Mouse (Mus musculus) forebrain, embryonic 14.5 days (tissue): ENCODE results near the gene Crkl. TPM values are rescaled to one million over a fixed set of nuclear protein-coding genes. Genes with fewer than 3 reads are reported as not detected.

Experiments used
- ATAC-seq: fragments of 200-750 bp; cut with Nextera tagmentation; 2 replicates; pipeline ENCODE4 v1.8.0; 2017; ENCODE audit warnings: mild to moderate bottlenecking, moderate library complexity
- DNase-seq: peaks from one replicate; pipeline ENCODE4 v3.0.0-alpha.2; 2015; ENCODE audit warnings: low spot score
- H3K27ac ChIP-seq: fragments of 300-500 bp; sonication (generic); 2 replicates; pipeline ENCODE4 v1.5.1; 2014; ENCODE audit warnings: low read depth, mild to moderate bottlenecking, control low read depth, low read length, moderate library complexity
- H3K27me3 ChIP-seq: fragments of 300-500 bp; sonication (generic); replicated peaks from 2 replicates; pipeline ENCODE4 v1.6.1; 2014; ENCODE audit warnings: low read length, control low read depth, mixed read lengths; ENCODE audit not compliant: control insufficient read depth, insufficient read depth
- H3K36me3 ChIP-seq: fragments of 300-500 bp; sonication (generic); 2 replicates; pipeline ENCODE4 v1.6.1; 2014; ENCODE audit warnings: low read length, control low read depth; ENCODE audit not compliant: control insufficient read depth, insufficient read depth
- H3K4me1 ChIP-seq: fragments of 300-500 bp; sonication (generic); 2 replicates; pipeline ENCODE4 v1.6.1; 2014; ENCODE audit warnings: antibody characterized with exemption, low read length, control low read depth; ENCODE audit not compliant: control insufficient read depth, insufficient read depth
- H3K4me2 ChIP-seq: fragments of 300-500 bp; sonication (generic); 2 replicates; pipeline ENCODE4 v1.6.1; 2014; ENCODE audit warnings: mild to moderate bottlenecking, control low read depth, low read length
- H3K4me3 ChIP-seq: fragments of 300-500 bp; sonication (generic); 2 replicates; pipeline ENCODE4 v1.5.1; 2014; ENCODE audit warnings: low read depth, low read length, control low read depth
- H3K9ac ChIP-seq: fragments of 300-500 bp; sonication (generic); 2 replicates; pipeline ENCODE4 v1.6.1; 2014; ENCODE audit warnings: mild to moderate bottlenecking, low read length, control low read depth, moderate library complexity
- H3K9me3 ChIP-seq: fragments of 300-500 bp; sonication (generic); replicated peaks from 2 replicates; pipeline ENCODE4 v1.6.1; 2016; ENCODE audit warnings: low read length, control low read depth, mixed read lengths; ENCODE audit not compliant: control insufficient read depth
- WGBS: fragments of 180-500 bp; shearing (Covaris S2); extraction: QIAGEN DNeasy Blood & Tissue Kit; methylation state at CpG from one replicate; pipeline ENCODE4 v1.1.7; 2014; 5-methylcytosine and 5-hydroxymethylcytosine counted together
- polyA plus RNA-seq: library from polyadenylated mRNA; unstranded; fragments of >200 nt; fragmentation: Nextera tagmentation; extraction: Ambion mirVana; gene quantifications from 2 replicates; pipeline ENCODE4 v1.2.1, GENCODE M21; 2014

Crkl gene
- polyA plus RNA-seq, 1 experiment from 2014 or later: 79.4 TPM

- ATAC-seq (no peak), DNase-seq (peak; percentile 20)
- no peaks in the 10 kb centered on the region for H3K4me1 ChIP-seq
- H3K4me3 ChIP-seq: no peak overlapping the region
- H3K9ac ChIP-seq: no peak overlapping the region
- no peaks in the 10 kb centered on the region for H3K9me3 ChIP-seq
- no peak overlapping the region for H3K27ac ChIP-seq
- WGBS: 82% methylated on average over 2 of the region's 2 CpGs
- no peak overlapping the region for H3K4me2 ChIP-seq
- H3K36me3 ChIP-seq: peaks cover 16% of the 10 kb centered on the region
- H3K27me3 ChIP-seq: no peaks in the 10 kb centered on the region
These were observed 19.2 kb upstream of the Crkl start for GRCm38 (mm10) chr16:17432576-17432975.

DNA sequence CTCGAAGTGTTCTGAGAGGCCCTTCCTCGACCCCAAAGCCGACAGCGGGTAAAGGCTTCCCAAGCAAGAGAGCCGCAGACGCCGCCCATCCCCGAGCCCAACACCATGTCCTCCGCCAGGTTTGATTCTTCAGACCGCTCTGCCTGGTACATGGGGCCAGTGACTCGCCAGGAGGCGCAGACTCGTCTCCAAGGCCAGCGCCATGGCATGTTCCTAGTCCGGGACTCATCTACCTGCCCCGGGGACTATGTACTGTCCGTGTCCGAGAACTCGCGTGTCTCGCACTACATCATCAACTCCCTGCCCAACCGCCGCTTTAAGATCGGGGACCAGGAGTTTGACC is 557 bp downstream of the Crkl start:
- Histone ChIP-seq H3K36me3 (peaks cover 13% of the 10 kb centered on the region), H3K4me3 (peak overlapping the region; percentile 92), H3K9ac (peak overlapping the region; percentile 96), H3K27me3 (no peaks in the 10 kb centered on the region), H3K9me3 (no peaks in the 10 kb centered on the region), H3K4me1 (peaks cover 26% of the 10 kb centered on the region), H3K27ac (peak overlapping the region; percentile 94), H3K4me2 (peak overlapping the region; percentile 95)
- under 1% methylated on average over 24 of the region's 24 CpGs for WGBS
- DNase-seq (peak; percentile 51), ATAC-seq (peak; percentile 57)

GRCm38 (mm10) chr16:17456901-17457300 is 5.1 kb downstream of the Crkl start:
- Histone ChIP-seq H3K9ac (no peak overlapping the region), H3K4me3 (no peak overlapping the region), H3K4me2 (0 out of 2 replicates have a peak overlapping the region, but pooled peaks have one; percentile 0), H3K27ac (no peak overlapping the region), H3K9me3 (no peaks in the 10 kb centered on the region), H3K36me3 (peaks cover 27% of the 10 kb centered on the region), H3K4me1 (peaks cover 30% of the 10 kb centered on the region), H3K27me3 (no peaks in the 10 kb centered on the region)
- WGBS: 91% methylated on average over 1 of the region's 1 CpGs
- DNase-seq (peak; percentile 32), ATAC-seq (0 out of 2 replicates have a peak, but pooled peaks have one; percentile 5)

DNA sequence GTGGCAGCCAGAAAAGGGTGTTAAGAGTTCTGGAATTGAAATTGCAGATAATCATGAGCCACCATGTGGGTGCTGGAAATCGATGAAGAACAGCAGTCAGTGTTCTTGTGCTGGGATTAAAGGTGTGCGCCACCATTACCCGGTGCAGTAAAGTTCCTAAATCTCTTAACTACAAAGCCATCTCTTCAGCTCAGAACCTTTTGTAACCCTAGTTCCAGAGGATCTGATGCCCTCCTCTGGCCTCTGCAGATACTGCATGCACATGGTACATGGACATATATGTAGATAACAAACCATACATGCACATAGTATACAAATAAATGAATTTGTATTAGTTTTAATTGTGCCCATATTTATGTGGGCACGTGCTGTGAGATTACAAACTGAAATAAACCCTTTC is 8.5 kb downstream of the Crkl start:
- no peaks in the 10 kb centered on the region for H3K27me3 ChIP-seq
- peaks cover 30% of the 10 kb centered on the region for H3K36me3 ChIP-seq
- H3K27ac ChIP-seq: no peak overlapping the region
- no peaks in the 10 kb centered on the region for H3K9me3 ChIP-seq
- peaks cover 17% of the 10 kb centered on the region for H3K4me1 ChIP-seq
- no peak for DNase-seq
- H3K9ac ChIP-seq: no peak overlapping the region
- no peak overlapping the region for H3K4me3 ChIP-seq
- ATAC-seq: no peak
- WGBS: 96% methylated on average over 4 of the region's 4 CpGs
- no peak overlapping the region for H3K4me2 ChIP-seq

DNA sequence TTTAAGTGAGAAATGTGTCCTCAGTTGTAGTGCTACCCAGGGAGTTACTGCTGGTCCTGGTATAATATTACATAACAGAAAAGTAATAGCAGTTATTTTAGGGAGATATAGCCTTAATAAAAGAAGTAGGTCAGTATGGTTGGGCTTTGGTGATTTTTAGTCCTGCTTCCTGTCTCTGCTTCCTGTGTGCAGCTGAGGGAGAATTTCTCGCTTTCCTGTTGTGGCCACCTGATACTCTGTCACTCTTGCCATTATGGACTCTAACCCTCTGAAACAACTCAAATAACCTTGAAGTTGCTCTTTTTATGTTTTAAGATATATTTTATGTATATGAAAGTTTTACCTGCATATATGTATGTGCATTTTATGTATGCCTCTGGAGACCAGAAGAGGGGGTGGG is 9.8 kb downstream of the Crkl start:
- Histone ChIP-seq H3K9me3 (no peaks in the 10 kb centered on the region), H3K9ac (no peak overlapping the region)
- 90% methylated on average over 1 of the region's 1 CpGs for WGBS

DNA sequence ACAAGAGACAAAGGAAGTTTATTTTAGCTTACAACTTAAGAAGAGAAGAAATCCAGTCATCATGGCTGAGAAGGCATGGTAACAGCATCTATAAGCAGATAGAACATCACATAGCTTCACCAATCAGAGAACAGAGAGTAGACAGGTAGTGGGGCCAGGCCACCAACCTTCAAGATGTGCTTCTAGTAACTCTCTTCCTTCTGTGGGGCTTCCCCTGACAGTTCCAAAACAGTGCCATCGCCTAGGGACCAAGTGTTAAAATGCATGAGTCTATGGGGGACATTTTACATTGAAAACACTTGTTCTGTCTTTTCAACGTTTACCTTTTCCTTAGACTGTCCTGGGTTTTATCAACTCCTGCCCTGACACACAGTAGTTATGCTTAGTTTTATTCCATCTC is 11.4 kb downstream of the Crkl start:
- Histone ChIP-seq H3K9ac (no peak overlapping the region), H3K27me3 (no peaks in the 10 kb centered on the region), H3K4me2 (no peak overlapping the region), H3K27ac (no peak overlapping the region), H3K36me3 (peaks cover 17% of the 10 kb centered on the region; the same call in 1 of the 2 replicates), H3K4me1 (0 out of 2 replicates have a peak, but pooled peaks cover 4% of the 10 kb centered on the region), H3K4me3 (no peak overlapping the region), H3K9me3 (no peaks in the 10 kb centered on the region)
- DNase-seq (no peak), ATAC-seq (no peak)
- WGBS: 94% methylated on average over 2 of the region's 2 CpGs

More for the DNA sequence above, 9.8 kb downstream of the Crkl start:
- no peak for ATAC-seq
- Histone ChIP-seq H3K4me3 (no peak overlapping the region), H3K4me1 (peaks cover 10% of the 10 kb centered on the region; the same call in 1 of the 2 replicates), H3K27me3 (no peaks in the 10 kb centered on the region), H3K27ac (no peak overlapping the region), H3K4me2 (no peak overlapping the region), H3K36me3 (peaks cover 21% of the 10 kb centered on the region)
- DNase-seq: no peak

- no peaks in the 10 kb centered on the region for H3K9me3 ChIP-seq
- ATAC-seq (no peak), DNase-seq (no peak)
- peaks cover 27% of the 10 kb centered on the region for H3K36me3 ChIP-seq
- no peak overlapping the region for H3K4me2 ChIP-seq
- H3K27me3 ChIP-seq: no peaks in the 10 kb centered on the region
- H3K4me1 ChIP-seq: no peaks in the 10 kb centered on the region
- no peak overlapping the region for H3K4me3 ChIP-seq
- no peak overlapping the region for H3K9ac ChIP-seq
- 95% methylated on average over 4 of the region's 4 CpGs for WGBS
- no peak overlapping the region for H3K27ac ChIP-seq
These were observed 15.3 kb downstream of the Crkl start for GRCm38 (mm10) chr16:17466875-17467663.

GRCm38 (mm10) chr16:17472498-17472897 is 20.7 kb downstream of the Crkl start:
- no peak overlapping the region for H3K27ac ChIP-seq
- no peaks in the 10 kb centered on the region for H3K27me3 ChIP-seq
- ATAC-seq (no peak), DNase-seq (no peak)
- WGBS: 94% methylated on average over 6 of the region's 6 CpGs
- no peak overlapping the region for H3K4me3 ChIP-seq
- H3K4me2 ChIP-seq: no peak overlapping the region
- no peaks in the 10 kb centered on the region for H3K9me3 ChIP-seq
- H3K9ac ChIP-seq: no peak overlapping the region
- H3K4me1 ChIP-seq: no peaks in the 10 kb centered on the region
- H3K36me3 ChIP-seq: peaks cover 36% of the 10 kb centered on the region

DNA sequence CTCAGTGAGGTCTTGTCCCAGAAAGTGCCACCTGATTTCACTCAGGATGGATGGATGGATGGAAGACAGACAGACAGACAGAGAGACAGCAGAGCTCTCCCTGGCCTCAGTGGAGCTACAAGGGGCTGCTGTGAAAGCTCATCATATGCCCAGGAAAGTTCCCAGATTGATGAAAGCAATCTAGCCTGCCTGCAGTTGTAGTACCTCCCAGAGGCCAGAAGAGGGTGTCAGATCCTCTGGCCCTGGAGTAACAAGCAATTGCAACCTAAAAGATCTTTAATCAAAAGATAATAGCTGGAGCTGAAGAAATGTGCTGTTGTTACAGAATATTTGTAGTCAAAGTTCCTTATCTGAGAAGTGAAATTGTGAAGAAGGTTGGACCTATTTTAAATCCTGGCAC is 22.3 kb downstream of the Crkl start:
- Histone ChIP-seq H3K4me1 (0 out of 2 replicates have a peak, but pooled peaks cover 2% of the 10 kb centered on the region), H3K9me3 (no peaks in the 10 kb centered on the region), H3K27ac (no peak overlapping the region), H3K36me3 (peaks cover 35% of the 10 kb centered on the region), H3K27me3 (no peaks in the 10 kb centered on the region), H3K4me3 (no peak overlapping the region), H3K9ac (no peak overlapping the region), H3K4me2 (no peak overlapping the region)
- peak; percentile 53 for DNase-seq
- ATAC-seq: no peak
